Mouse (Mus musculus): ENCODE results near the gene S100pbp. TPM values are rescaled to one million over a fixed set of nuclear protein-coding genes. Genes with fewer than 3 reads are reported as not detected.

The S100pbp gene
- total and polyA plus RNA-seq, 2 experiments from 2014 or later, result 15.6 to 52.2 TPM

GRCm38 (mm10) chr4:129142439-129143045 is 47.0 kb downstream of the S100pbp start:
- H3K4me2 ChIP-seq (ENCODE audit: low read depth), result no peak overlapping the region
- no peaks in the 10 kb centered on the region for H3K36me3 ChIP-seq (ENCODE audit: insufficient read depth)
- no peak for TF ChIP-seq CTCF (IDR thresholded peaks at IDR 0.05; ENCODE audit: low read depth)
- ATAC-seq (no peak), DNase-seq (no peak)
- no peak overlapping the region for H3K9ac ChIP-seq
- no peaks in the 10 kb centered on the region for H3K9me3 ChIP-seq (ENCODE audit: low read length)
- no peaks in the 10 kb centered on the region for H3K27me3 ChIP-seq (ENCODE audit: insufficient read depth, low read length)
- H3K27ac ChIP-seq (ENCODE audit: low read depth, low read length), result no peak overlapping the region
- H3K4me3 ChIP-seq (ENCODE audit: low read depth, low read length), result no peak overlapping the region
- peaks cover 11% of the 10 kb centered on the region for H3K4me1 ChIP-seq (ENCODE audit: insufficient read depth)
- 70% methylated on average over 11 of the region's 11 CpGs for WGBS

- TF ChIP-seq CTCF (IDR thresholded peaks at IDR 0.05; ENCODE audit: low read depth), result no peak
- Histone ChIP-seq H3K9ac (no peak overlapping the region), H3K4me2 (ENCODE audit: low read depth) (no peak overlapping the region), H3K36me3 (ENCODE audit: insufficient read depth) (no peaks in the 10 kb centered on the region), H3K27ac (ENCODE audit: low read depth, low read length) (no peak overlapping the region), H3K9me3 (ENCODE audit: low read length) (no peaks in the 10 kb centered on the region), H3K4me1 (ENCODE audit: insufficient read depth) (peaks cover 11% of the 10 kb centered on the region), H3K4me3 (ENCODE audit: low read depth, low read length) (no peak overlapping the region), H3K27me3 (ENCODE audit: insufficient read depth, low read length) (no peaks in the 10 kb centered on the region)
- 64% methylated on average over 17 of the region's 17 CpGs for WGBS
- peak; percentile 47; the same call in 1 of the 2 replicates for ATAC-seq
- no peak for DNase-seq
These were observed 47.7 kb downstream of the S100pbp start for GRCm38 (mm10) chr4:129141560-129142438.

DNA sequence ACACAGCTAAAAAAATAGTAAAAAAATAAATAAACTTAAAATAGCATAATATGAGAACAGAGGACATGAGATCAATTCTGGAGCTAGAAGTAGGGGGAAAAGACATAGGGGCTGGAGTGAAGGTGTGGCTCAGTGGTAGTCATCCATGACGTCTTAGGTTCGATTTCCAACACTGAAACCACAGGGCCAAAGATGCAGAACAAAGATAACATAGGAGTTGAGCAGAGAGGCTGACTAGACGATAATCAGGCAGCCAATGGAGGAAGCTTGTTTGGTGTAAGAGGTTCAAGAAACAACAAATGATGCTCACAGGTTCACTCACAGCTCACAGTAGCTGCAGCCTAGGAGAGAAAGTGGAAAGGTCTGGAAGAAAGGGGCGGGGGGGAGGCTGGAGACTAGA is 48.7 kb downstream of the S100pbp start:
- Histone ChIP-seq H3K9me3 (ENCODE audit: low read length) (no peaks in the 10 kb centered on the region), H3K9ac (no peak overlapping the region), H3K4me2 (ENCODE audit: low read depth) (no peak overlapping the region), H3K27ac (ENCODE audit: low read depth, low read length) (no peak overlapping the region), H3K27me3 (ENCODE audit: insufficient read depth, low read length) (0 out of 2 replicates have a peak, but pooled peaks cover under 1% of the 10 kb centered on the region), H3K36me3 (ENCODE audit: insufficient read depth) (no peaks in the 10 kb centered on the region), H3K4me1 (ENCODE audit: insufficient read depth) (peaks cover 15% of the 10 kb centered on the region), H3K4me3 (ENCODE audit: low read depth, low read length) (no peak overlapping the region)
- ATAC-seq (no peak), DNase-seq (no peak)
- no peak for TF ChIP-seq CTCF (IDR thresholded peaks at IDR 0.05; ENCODE audit: low read depth)
- WGBS, result 89% methylated on average over 4 of the region's 4 CpGs

- Histone ChIP-seq H3K27ac (ENCODE audit: low read depth, low read length) (no peak overlapping the region), H3K4me3 (ENCODE audit: low read depth, low read length) (no peak overlapping the region), H3K9ac (no peak overlapping the region), H3K36me3 (ENCODE audit: insufficient read depth) (no peaks in the 10 kb centered on the region), H3K27me3 (ENCODE audit: insufficient read depth, low read length) (0 out of 2 replicates have a peak, but pooled peaks cover 3% of the 10 kb centered on the region), H3K4me1 (ENCODE audit: insufficient read depth) (peaks cover 9% of the 10 kb centered on the region; the same call in 1 of the 2 replicates), H3K4me2 (ENCODE audit: low read depth) (no peak overlapping the region), H3K9me3 (ENCODE audit: low read length) (no peaks in the 10 kb centered on the region)
- no peak for ATAC-seq
- TF ChIP-seq CTCF (IDR thresholded peaks at IDR 0.05; ENCODE audit: low read depth), result no peak
- DNase-seq, result no peak
- 93% methylated on average over 5 of the region's 5 CpGs for WGBS
These were observed 49.9 kb downstream of the S100pbp start for GRCm38 (mm10) chr4:129139642-129140041.

GRCm38 (mm10) chr4:129137392-129138321 is 51.9 kb downstream of the S100pbp start:
- peak overlapping the region; percentile 95 for H3K4me2 ChIP-seq (ENCODE audit: low read depth)
- TF ChIP-seq CTCF (IDR thresholded peaks at IDR 0.05; ENCODE audit: low read depth), result no peak
- H3K4me1 ChIP-seq (ENCODE audit: insufficient read depth), result peaks cover 4% of the 10 kb centered on the region; the same call in 1 of the 2 replicates
- DNase-seq (no peak), ATAC-seq (no peak)
- H3K9ac ChIP-seq, result peak overlapping the region; percentile 65; the same call in 1 of the 2 replicates
- H3K27ac ChIP-seq (ENCODE audit: low read depth, low read length), result no peak overlapping the region
- H3K9me3 ChIP-seq (ENCODE audit: low read length), result no peaks in the 10 kb centered on the region
- 0 out of 2 replicates have a peak, but pooled peaks cover 3% of the 10 kb centered on the region for H3K27me3 ChIP-seq (ENCODE audit: insufficient read depth, low read length)
- WGBS, result 50% methylated on average over 14 of the region's 14 CpGs
- H3K4me3 ChIP-seq (ENCODE audit: low read depth, low read length), result peak overlapping the region; percentile 64
- no peaks in the 10 kb centered on the region for H3K36me3 ChIP-seq (ENCODE audit: insufficient read depth)

- Histone ChIP-seq H3K4me1 (ENCODE audit: insufficient read depth) (peaks cover 4% of the 10 kb centered on the region; the same call in 1 of the 2 replicates), H3K9me3 (ENCODE audit: low read length) (no peaks in the 10 kb centered on the region), H3K27ac (ENCODE audit: low read depth, low read length) (no peak within 1 kb of the TSS), H3K9ac (peak within 1 kb of the TSS; percentile 65), H3K36me3 (ENCODE audit: insufficient read depth) (no peaks in the 10 kb centered on the region), H3K4me2 (ENCODE audit: low read depth) (peak within 1 kb of the TSS; percentile 95), H3K27me3 (ENCODE audit: insufficient read depth, low read length) (0 out of 2 replicates have a peak, but pooled peaks cover 3% of the 10 kb centered on the region), H3K4me3 (ENCODE audit: low read depth, low read length) (peak within 1 kb of the TSS; percentile 64)
- peak; percentile 42; the same call in 1 of the 2 replicates for ATAC-seq
- DNase-seq, result no peak
- 1% methylated on average over 38 of the region's 80 CpGs for WGBS
- no peak for TF ChIP-seq CTCF (IDR thresholded peaks at IDR 0.05; ENCODE audit: low read depth)
These were observed 52.7 kb downstream of the S100pbp start, which contains the start of gene Fndc5 for GRCm38 (mm10) chr4:129136579-129137391. Fndc5 (plus strand) TSS chr4:129136999.

Measured in forebrain, postnatal 0 days (tissue).